Mouse (Mus musculus) cerebellum, postnatal 25 days (tissue): ENCODE measurements around the gene Pls3.

Experiments used
- DNase-seq, 2 experiments: peaks; one replicate each; pipeline ENCODE4 v3.0.0; 2021; ENCODE audit warnings: mixed read lengths in 2 of 2

Pls3 gene

GRCm38 (mm10) chrX:75764794-75765328, 110.1 kb downstream of the Pls3 start:
- peak in 1 of 2 experiments; percentile 4 for DNase-seq

GRCm38 (mm10) chrX:75764135-75764793, 110.7 kb downstream of the Pls3 start:
- DNase-seq = peak; percentile 60 to 67

GRCm38 (mm10) chrX:75759461-75759860, 115.5 kb downstream of the Pls3 start:
- DNase-seq = peak in 1 of 2 experiments; percentile 20

DNA sequence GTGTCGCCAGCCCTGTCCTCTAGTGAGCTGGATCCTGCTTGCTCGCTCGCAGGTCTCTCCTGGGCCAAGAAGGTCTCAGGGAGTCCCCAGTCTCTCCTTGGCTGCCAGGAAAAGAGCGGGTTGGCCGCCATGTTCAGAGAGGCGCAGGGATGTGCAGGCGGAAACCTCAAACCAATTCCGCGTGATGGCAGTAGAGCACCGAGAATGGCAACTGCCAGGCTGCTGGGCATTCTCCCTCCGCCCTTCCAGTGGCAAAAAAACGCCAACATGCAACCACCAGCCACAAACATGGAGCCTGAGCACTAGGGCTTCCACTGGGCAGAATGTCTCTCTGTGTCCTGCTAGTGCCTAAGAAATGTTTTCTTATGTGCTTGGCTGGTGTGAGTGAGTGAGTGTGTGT, 115.9 kb downstream of the Pls3 start:
- DNase-seq = peak in 1 of 2 experiments; percentile 90

GRCm38 (mm10) chrX:75757966-75758365, 117.0 kb downstream of the Pls3 start:
- DNase-seq = peak in 1 of 2 experiments; percentile 92

GRCm38 (mm10) chrX:75754531-75754930, 120.5 kb downstream of the Pls3 start:
- DNase-seq = peak in 1 of 2 experiments; percentile 35

DNA sequence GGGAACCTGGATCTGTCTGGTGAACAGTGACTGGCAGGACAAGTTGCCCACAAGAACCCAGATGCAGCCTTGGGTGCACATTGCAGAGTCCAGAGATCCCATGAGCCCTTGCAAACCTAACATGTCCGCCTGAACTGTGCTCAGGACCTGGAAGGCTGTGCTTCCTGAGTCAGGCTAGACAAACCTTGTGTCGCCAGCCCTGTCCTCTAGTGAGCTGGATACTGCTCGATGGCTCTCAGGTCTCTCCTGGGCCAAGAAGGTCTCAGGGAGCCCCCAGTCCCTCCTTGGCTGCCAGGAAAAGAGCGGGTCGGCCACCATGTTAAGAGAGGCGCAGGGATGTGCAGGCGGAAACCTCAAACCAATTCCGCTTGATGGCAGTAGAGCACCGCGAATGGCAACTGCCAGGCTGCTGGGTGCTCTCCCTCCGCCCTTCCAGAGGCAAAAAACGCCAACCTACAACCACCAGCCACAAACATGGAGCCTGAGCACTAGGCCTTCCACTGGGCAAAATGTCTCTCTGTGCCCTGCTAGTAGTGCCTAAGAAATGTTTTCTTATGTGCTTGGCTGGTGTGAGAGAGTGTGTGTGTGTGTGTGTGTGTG, 124.8 kb downstream of the Pls3 start:
- DNase-seq = peak in 1 of 2 experiments; percentile 66

DNA sequence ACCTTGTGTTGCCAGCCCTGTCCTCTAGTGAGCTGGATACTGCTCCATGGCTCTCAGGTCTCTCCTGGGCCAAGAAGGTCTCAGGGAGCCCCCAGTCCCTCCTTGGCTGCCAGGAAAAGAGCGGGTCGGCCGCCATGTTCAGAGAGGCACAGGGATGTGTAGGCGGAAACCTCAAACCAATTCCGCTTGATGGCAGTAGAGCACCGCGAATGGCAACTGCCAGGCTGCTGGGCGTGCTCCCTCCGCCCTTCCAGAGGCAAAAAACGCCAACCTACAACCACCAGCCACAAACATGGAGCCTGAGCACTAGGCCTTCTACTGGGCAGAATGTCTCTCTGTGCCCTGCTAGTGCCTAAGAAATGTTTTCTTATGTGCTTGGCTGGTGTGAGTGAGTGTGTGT, 125.7 kb downstream of the Pls3 start:
- DNase-seq = peak in 1 of 2 experiments; percentile 87

GRCm38 (mm10) chrX:75744466-75744865, 130.5 kb downstream of the Pls3 start:
- peak in 1 of 2 experiments; percentile 91 for DNase-seq

GRCm38 (mm10) chrX:75739464-75739863, 135.5 kb downstream of the Pls3 start:
- DNase-seq = peak in 1 of 2 experiments; percentile 58
